Mouse (Mus musculus) heart, embryonic 12.5 days (tissue): ENCODE measurements around the gene Celsr1. TPM values are rescaled to one million over a fixed set of nuclear protein-coding genes. Genes with fewer than 3 reads are reported as not detected.

Experiments
- ATAC-seq: fragments of 200-750 bp; cut with Nextera tagmentation; 2 replicates; pipeline ENCODE4 v1.8.0; 2017; ENCODE audit warnings: moderate TSS enrichment, moderate library complexity; ENCODE audit not compliant: insufficient number of reproducible peaks, low FRiP score
- H3K27ac ChIP-seq: fragments of 300-500 bp; sonication (generic); 2 replicates; pipeline ENCODE4 v1.5.1; 2016; ENCODE audit warnings: mild to moderate bottlenecking, moderate library complexity; ENCODE audit not compliant: poor library complexity, severe bottlenecking
- H3K27me3 ChIP-seq: fragments of 300-500 bp; sonication (generic); replicated peaks from 2 replicates; pipeline ENCODE4 v1.6.1; 2016; ENCODE audit warnings: mild to moderate bottlenecking, moderate library complexity
- H3K36me3 ChIP-seq: fragments of 300-500 bp; sonication (generic); 2 replicates; pipeline ENCODE4 v1.6.1; 2016; ENCODE audit warnings: mild to moderate bottlenecking, moderate library complexity
- H3K4me1 ChIP-seq: fragments of 300-500 bp; sonication (generic); replicated peaks from 2 replicates; pipeline ENCODE4 v1.6.1; 2016; ENCODE audit warnings: mild to moderate bottlenecking
- H3K4me2 ChIP-seq: fragments of 300-500 bp; sonication (generic); 2 replicates; pipeline ENCODE4 v1.6.1; 2016; ENCODE audit warnings: mild to moderate bottlenecking, moderate library complexity
- H3K4me3 ChIP-seq: fragments of 300-500 bp; sonication (generic); 2 replicates; pipeline ENCODE4 v1.5.1; 2016; ENCODE audit warnings: mild to moderate bottlenecking
- H3K9ac ChIP-seq: fragments of 300-500 bp; sonication (generic); 2 replicates; pipeline ENCODE4 v1.6.1; 2016; ENCODE audit warnings: mild to moderate bottlenecking, moderate library complexity
- H3K9me3 ChIP-seq: fragments of 300-500 bp; sonication (generic); replicated peaks from 2 replicates; pipeline ENCODE4 v1.6.1; 2016; ENCODE audit warnings: mild to moderate bottlenecking, moderate library complexity
- WGBS: fragments of 180-500 bp; shearing (Covaris S2); methylation state at CpG from one replicate; pipeline ENCODE4 v1.1.7; 2016; 5-methylcytosine and 5-hydroxymethylcytosine counted together
- polyA plus RNA-seq: library from polyadenylated mRNA; unstranded; fragments of >200 nt; fragmentation: Nextera tagmentation; extraction: Ambion mirVana; gene quantifications from 2 replicates; pipeline ENCODE4 v1.2.1, GENCODE M21; 2016

Gene Celsr1
- polyA plus RNA-seq, 1 experiment from 2014 or later: 2.0 TPM

DNA sequence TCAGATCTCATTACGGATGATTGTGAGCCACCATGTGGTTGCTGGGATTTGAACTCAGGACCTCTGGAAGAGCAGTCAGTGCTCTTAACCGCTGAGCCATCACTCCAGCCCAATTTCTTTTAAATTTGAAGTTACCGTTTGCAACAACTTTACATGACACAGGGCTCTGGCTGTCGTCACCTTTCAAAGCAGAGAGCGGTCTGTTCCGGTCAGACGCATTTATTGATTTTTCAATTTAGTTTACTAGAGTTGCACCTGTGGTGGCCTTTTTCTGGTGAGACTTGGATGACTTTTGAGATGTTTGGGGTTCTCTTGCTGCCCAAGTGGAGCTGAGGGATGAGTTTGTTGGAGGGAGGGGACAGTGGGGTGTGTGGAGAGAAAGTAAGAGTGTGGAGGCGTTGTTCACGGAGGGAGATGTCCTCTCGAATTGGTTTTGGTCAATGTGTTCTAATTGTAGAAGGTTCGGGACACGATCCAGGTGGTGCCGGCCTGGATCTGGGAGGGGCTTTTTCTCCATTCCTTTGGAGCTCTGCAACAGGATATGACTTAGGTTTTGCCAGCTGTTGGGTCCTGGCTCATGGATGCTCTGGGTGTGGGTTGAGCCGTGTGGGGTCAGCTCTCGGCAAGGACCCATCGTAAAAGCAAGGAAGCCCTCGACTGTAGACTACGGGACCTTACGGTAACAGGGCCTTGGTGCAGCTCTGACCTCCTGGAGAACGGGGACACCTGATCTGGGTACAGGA is 41.9 kb upstream of the Celsr1 start:
- no peaks in the 10 kb centered on the region for H3K36me3 ChIP-seq
- H3K4me1 ChIP-seq: peaks cover 68% of the 10 kb centered on the region
- 88% methylated on average over 20 of the region's 20 CpGs for WGBS
- H3K4me2 ChIP-seq: no peak overlapping the region
- no peaks in the 10 kb centered on the region for H3K9me3 ChIP-seq
- no peak overlapping the region for H3K27ac ChIP-seq
- no peak for ATAC-seq
- no peaks in the 10 kb centered on the region for H3K27me3 ChIP-seq
- H3K9ac ChIP-seq: no peak overlapping the region; the same call in 1 of the 2 replicates
- no peak overlapping the region for H3K4me3 ChIP-seq

DNA sequence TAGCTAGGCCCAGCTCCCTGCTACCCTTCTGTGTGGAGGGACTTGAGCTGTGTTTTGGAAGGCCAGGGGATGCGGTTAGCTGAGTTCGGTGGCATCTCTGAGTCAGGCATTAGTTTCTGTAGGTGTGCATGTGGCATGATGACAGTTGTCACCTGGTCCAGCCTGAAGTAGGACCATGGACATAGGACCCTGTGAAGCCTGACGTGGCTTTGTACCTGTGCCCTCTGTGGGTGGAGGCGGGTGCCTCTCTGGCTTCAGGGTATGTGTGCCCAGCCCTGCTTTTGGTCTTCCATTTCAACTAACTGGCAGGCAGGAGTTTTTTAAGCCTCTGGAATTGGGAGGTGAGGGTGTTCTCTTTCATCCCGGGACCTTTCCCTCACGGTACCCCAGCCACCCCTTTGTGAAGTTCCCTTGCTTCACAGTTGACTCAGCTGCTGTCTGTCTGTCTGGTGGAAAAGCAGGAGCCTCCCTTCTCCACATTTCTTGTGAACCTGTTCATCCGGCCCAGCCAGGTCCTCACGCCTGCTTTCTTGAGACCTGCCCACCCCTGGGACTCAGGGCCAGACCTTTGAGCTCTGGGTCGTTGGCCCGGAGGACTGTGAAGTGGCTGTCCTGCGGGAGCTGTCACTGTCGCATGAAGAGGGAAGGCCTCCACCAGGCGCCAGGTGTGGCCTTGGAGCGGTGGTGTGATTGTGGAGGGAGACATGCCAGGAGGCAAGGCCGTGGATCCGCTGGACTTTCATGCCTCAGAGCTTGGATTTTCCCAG is 40.8 kb upstream of the Celsr1 start:
- Histone ChIP-seq H3K9ac (no peak overlapping the region), H3K9me3 (no peaks in the 10 kb centered on the region), H3K4me3 (no peak overlapping the region), H3K36me3 (no peaks in the 10 kb centered on the region), H3K4me1 (peaks cover 67% of the 10 kb centered on the region), H3K27ac (no peak overlapping the region), H3K4me2 (no peak overlapping the region), H3K27me3 (no peaks in the 10 kb centered on the region)
- WGBS: 78% methylated on average over 16 of the region's 16 CpGs
- no peak for ATAC-seq

DNA sequence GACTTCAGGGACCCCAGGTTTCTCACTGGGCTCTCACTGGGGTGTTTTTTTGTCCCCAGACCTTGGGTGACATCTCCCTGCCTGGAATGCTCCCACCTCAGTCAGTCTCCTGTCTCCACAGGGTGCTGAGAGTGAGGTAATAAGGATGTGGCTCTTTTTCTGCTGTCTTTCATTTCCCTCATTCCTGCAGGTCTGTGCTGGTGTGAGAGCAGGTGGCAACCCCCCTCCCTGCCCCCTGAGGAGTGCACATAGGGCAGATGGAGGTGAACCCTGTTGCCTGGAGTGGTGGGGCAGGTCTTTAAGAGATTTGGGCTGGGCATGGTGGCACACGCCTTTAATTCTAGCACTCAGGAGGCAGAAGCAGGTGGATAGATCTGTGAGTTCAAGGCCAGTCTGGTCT is 37.6 kb upstream of the Celsr1 start:
- no peak overlapping the region for H3K4me2 ChIP-seq
- H3K9me3 ChIP-seq: no peaks in the 10 kb centered on the region
- no peak overlapping the region for H3K27ac ChIP-seq
- 67% methylated on average over 1 of the region's 1 CpGs for WGBS
- no peaks in the 10 kb centered on the region for H3K36me3 ChIP-seq
- no peak overlapping the region for H3K9ac ChIP-seq
- H3K4me1 ChIP-seq: peaks cover 70% of the 10 kb centered on the region
- ATAC-seq: no peak
- H3K27me3 ChIP-seq: no peaks in the 10 kb centered on the region
- H3K4me3 ChIP-seq: no peak overlapping the region

DNA sequence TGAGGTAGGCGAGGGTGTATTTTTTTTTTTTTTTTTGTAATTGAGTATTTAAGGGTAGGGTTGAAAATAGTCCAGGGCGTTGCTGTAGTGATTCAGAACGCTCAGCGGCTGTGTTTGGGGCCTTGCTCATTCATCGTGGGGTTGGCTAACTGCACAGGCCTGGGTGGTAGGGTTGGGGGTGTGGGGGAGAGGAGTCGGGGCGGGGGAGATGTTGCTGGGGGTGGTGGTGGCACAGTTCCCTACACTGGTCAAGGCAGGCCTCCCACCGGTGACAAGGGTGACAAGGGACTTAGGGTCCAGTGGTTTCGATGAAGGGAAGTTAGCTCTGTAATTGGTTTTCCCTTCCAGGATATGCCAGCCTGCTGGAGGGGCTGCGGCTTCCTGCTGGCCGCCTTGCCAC is 36.8 kb upstream of the Celsr1 start:
- H3K36me3 ChIP-seq: no peaks in the 10 kb centered on the region
- no peak overlapping the region for H3K4me2 ChIP-seq
- no peak overlapping the region for H3K27ac ChIP-seq
- WGBS: 64% methylated on average over 11 of the region's 11 CpGs
- H3K4me3 ChIP-seq: no peak overlapping the region
- H3K4me1 ChIP-seq: peaks cover 62% of the 10 kb centered on the region
- ATAC-seq: no peak
- 0 out of 2 replicates have a peak, but pooled peaks cover 3% of the 10 kb centered on the region for H3K9me3 ChIP-seq
- no peaks in the 10 kb centered on the region for H3K27me3 ChIP-seq
- no peak overlapping the region for H3K9ac ChIP-seq

DNA sequence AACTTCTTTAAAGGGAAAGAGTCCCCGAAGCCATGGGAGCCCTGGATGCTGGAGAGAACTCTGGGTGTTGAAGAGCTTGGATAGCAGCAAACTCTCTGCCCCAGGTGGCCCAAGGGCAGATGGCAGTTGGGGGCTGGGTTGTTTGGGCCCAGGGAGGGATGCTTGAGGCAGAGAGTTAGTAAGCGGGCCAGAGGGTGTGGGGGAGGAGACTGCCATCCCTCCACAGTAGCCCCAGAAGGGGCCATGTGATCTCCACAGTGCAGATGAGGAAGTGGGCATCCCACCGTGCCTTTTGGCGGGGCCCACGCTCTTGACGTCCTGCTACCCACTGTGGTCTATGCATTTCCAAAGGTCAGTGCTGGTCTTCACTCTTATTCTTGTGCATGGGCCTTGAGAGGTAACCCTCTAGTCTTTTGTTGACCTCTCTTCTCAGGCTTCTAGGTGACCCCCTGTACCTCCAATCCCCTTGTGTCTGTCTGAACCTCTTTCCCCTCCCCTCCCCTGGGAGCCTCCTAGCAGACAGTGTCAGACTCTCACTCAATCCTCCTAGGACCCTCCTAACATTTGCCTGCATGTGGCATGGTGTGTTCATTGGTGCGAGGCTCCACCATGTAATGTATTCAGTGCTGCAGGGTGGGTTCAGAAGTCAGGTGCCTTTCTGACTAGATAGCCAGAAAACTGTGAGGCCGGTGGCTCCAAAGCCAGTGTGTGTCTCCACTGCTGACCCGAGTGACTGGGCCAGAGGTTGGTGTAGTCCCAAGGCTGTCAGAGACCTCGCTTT is 35.6 kb upstream of the Celsr1 start:
- Histone ChIP-seq H3K27ac (no peak overlapping the region), H3K36me3 (no peaks in the 10 kb centered on the region), H3K9me3 (0 out of 2 replicates have a peak, but pooled peaks cover 3% of the 10 kb centered on the region), H3K27me3 (no peaks in the 10 kb centered on the region), H3K9ac (no peak overlapping the region), H3K4me1 (peaks cover 67% of the 10 kb centered on the region), H3K4me2 (no peak overlapping the region), H3K4me3 (no peak overlapping the region)
- WGBS: 73% methylated on average over 10 of the region's 10 CpGs
- ATAC-seq: no peak

DNA sequence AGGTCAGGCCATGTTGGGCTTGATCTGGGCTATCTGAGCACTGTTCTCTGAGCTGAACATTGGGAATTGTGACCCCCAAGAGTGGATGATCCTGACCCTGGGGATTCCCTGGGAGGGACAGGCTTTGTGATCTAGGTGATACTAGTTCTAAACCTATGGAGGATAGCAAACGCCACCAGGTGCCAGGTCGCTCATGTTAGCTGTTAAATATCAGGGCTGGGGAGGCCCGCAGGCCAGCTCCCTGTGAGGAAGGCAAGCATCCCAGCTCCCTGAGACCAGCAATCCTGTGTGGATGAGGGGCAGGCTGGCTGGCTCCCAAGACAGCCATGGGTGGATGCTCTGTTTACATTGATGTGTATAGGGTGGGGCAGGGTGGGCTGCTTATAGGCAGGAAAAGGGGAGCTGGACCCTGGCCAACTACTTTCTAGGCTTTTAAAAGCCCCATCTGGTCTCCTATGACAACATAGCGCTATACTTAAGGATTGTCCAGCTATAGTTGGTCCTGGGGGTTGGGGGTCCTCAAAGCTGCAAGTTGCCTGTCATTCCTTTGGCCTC is 34.4 kb upstream of the Celsr1 start:
- H3K9ac ChIP-seq: no peak overlapping the region
- 84% methylated on average over 4 of the region's 4 CpGs for WGBS
- 0 out of 2 replicates have a peak, but pooled peaks have one; percentile 46 for ATAC-seq

DNA sequence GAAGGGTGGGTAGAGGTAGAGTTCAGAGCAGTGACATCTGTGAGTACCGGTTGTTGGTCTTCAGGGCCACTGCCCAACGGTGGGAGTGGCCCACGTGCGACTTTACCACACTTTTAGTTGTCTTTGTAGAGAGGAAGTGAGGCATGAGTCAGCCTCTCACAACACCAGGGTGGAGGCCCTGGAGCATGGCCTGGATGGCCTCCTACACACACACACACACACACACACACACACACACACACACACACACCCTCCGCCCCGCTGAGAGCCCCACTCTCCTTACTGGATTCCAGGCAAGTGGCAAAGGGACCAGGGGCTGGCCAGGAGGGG is 34.0 kb upstream of the Celsr1 start:
- Histone ChIP-seq H3K4me3 (no peak overlapping the region), H3K27me3 (no peaks in the 10 kb centered on the region), H3K4me1 (peaks cover 63% of the 10 kb centered on the region), H3K4me2 (peak overlapping the region; percentile 2; the same call in 1 of the 2 replicates), H3K36me3 (no peaks in the 10 kb centered on the region), H3K9me3 (0 out of 2 replicates have a peak, but pooled peaks cover 3% of the 10 kb centered on the region), H3K27ac (0 out of 2 replicates have a peak overlapping the region, but pooled peaks have one; percentile 26), H3K9ac (no peak overlapping the region)
- ATAC-seq: peak; percentile 66
- 50% methylated on average over 6 of the region's 6 CpGs for WGBS

More for the DNA sequence above, 34.4 kb upstream of the Celsr1 start:
- Histone ChIP-seq H3K4me2 (no peak overlapping the region), H3K27me3 (no peaks in the 10 kb centered on the region), H3K9me3 (0 out of 2 replicates have a peak, but pooled peaks cover 3% of the 10 kb centered on the region), H3K27ac (0 out of 2 replicates have a peak overlapping the region, but pooled peaks have one; percentile 26), H3K36me3 (no peaks in the 10 kb centered on the region), H3K4me3 (no peak overlapping the region), H3K4me1 (peaks cover 62% of the 10 kb centered on the region)

DNA sequence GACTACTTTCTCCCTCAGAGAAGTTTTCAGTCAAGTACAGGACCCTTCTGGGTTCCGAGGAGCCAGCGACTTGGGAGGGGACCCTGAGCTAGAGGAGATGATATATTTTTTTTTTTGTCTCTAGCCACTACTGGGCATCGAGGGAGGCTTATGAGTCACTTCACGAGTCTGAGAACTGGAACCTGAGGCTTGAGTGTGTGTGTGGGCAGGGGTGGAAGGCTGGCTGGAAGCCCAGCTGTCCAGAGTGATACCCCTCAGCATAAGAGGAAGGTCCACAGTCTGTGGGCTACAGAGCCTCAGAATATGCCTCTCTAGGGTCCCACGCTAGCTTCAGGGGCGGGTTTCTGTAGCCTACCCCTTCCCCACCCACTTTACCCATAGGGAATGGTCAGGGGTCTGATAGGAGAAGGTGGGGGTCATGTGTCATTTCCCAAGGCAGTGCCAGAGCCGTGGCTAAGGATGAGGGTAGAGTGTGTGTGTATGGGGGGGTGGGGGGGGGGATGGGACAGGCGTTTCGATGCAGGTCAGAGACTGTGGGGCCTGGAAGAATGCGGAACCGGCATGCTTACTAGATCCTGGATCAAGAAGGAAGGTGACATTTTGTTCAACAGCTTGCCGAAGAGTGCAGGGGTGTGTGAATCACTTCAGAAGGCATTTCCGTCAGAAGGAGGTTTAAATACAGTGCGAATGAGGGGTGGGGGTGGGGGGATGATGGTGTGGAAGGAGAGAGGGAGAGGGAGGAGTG is 33.4 kb upstream of the Celsr1 start:
- no peaks in the 10 kb centered on the region for H3K27me3 ChIP-seq
- ATAC-seq: 0 out of 2 replicates have a peak, but pooled peaks have one; percentile 7
- WGBS: 43% methylated on average over 14 of the region's 14 CpGs
- H3K9ac ChIP-seq: no peak overlapping the region
- H3K4me3 ChIP-seq: no peak overlapping the region
- H3K4me2 ChIP-seq: peak overlapping the region; percentile 2
- H3K36me3 ChIP-seq: no peaks in the 10 kb centered on the region
- peaks cover 68% of the 10 kb centered on the region for H3K4me1 ChIP-seq
- H3K9me3 ChIP-seq: 0 out of 2 replicates have a peak, but pooled peaks cover 3% of the 10 kb centered on the region
- H3K27ac ChIP-seq: peak overlapping the region; percentile 45; the same call in 1 of the 2 replicates

DNA sequence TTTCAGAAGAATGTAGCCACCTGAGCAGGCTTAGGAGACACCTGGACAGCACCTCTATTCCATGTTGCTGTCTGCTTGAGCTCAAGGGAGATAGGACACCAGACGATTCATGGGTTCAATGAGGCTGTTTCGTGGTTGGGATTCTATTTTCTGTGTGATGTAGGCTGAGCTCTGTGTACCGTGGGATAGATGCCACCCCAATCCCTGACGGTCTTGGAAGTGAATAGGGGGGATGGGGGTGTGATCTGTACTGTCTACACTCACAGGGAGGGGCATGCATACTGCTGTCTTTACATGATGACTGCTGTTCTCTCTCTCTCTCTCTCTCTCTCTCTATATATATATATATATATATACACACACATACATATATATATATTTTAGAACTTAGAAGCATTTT is 31.8 kb upstream of the Celsr1 start:
- no peaks in the 10 kb centered on the region for H3K36me3 ChIP-seq
- no peak overlapping the region for H3K4me2 ChIP-seq
- no peak for ATAC-seq
- no peak overlapping the region for H3K27ac ChIP-seq
- peaks cover 75% of the 10 kb centered on the region for H3K4me1 ChIP-seq
- H3K27me3 ChIP-seq: no peaks in the 10 kb centered on the region
- H3K9me3 ChIP-seq: 0 out of 2 replicates have a peak, but pooled peaks cover 3% of the 10 kb centered on the region
- 80% methylated on average over 4 of the region's 4 CpGs for WGBS
- H3K4me3 ChIP-seq: no peak overlapping the region
- H3K9ac ChIP-seq: no peak overlapping the region

DNA sequence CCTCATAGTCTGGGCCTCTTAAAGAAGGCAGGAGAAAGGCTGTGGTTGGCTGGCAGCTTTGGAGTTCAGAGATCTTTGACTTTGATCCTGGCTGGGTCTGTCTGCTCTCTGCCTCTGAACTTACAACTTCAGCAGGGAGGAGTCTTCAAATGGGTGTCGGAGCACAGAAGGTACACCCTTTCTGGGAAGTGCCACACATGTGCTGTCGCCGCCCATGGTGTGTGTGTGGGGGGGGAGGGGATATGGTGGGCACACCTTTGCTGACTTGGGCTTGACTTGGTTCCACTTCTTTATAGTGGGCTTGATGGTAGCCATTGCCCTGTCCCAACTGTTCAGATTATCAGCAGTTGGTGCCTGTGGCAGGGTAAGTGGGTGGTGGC is 31.3 kb upstream of the Celsr1 start:
- Histone ChIP-seq H3K27ac (no peak overlapping the region), H3K4me2 (no peak overlapping the region), H3K27me3 (no peaks in the 10 kb centered on the region), H3K36me3 (no peaks in the 10 kb centered on the region), H3K4me1 (peaks cover 77% of the 10 kb centered on the region), H3K4me3 (no peak overlapping the region), H3K9me3 (0 out of 2 replicates have a peak, but pooled peaks cover 3% of the 10 kb centered on the region), H3K9ac (no peak overlapping the region)
- WGBS: 87% methylated on average over 3 of the region's 3 CpGs
- no peak for ATAC-seq
